Mouse (Mus musculus): ENCODE results near the gene Gm10295. TPM values are rescaled to one million over a fixed set of nuclear protein-coding genes. Genes with fewer than 3 reads are reported as not detected.

Gm10295 gene
- total RNA-seq (2022) = not detected

- DNase-seq (ENCODE audit: low spot score) = no peak
Measured at GRCm38 (mm10) chr7:71351364-71351763, at the start of gene Gm10295. Gene Gm10295, minus strand, starts transcription at chr7:71351485.

GRCm38 (mm10) chr7:71401032-71401431 lies 49.7 kb upstream of the Gm10295 start:
- no peak for DNase-seq (ENCODE audit: low spot score)

- no peak for DNase-seq (ENCODE audit: low spot score)
Measured at GRCm38 (mm10) chr7:71399891-71400632, 48.8 kb upstream of the Gm10295 start.

GRCm38 (mm10) chr7:71398959-71399756 lies 47.9 kb upstream of the Gm10295 start:
- no peak for DNase-seq (ENCODE audit: low spot score)

- no peak for DNase-seq (ENCODE audit: low spot score)
Measured at GRCm38 (mm10) chr7:71398389-71398788, 47.1 kb upstream of the Gm10295 start.

GRCm38 (mm10) chr7:71392795-71393341 lies 41.6 kb upstream of the Gm10295 start:
- no peak for DNase-seq (ENCODE audit: low spot score)

GRCm38 (mm10) chr7:71391333-71391732 lies 40.0 kb upstream of the Gm10295 start:
- DNase-seq (ENCODE audit: low spot score) = no peak

- DNase-seq (ENCODE audit: low spot score) = no peak
Measured at GRCm38 (mm10) chr7:71390291-71390690, 39.0 kb upstream of the Gm10295 start.

- no peak for DNase-seq (ENCODE audit: low spot score)
Measured at GRCm38 (mm10) chr7:71386050-71386449, 34.8 kb upstream of the Gm10295 start.

GRCm38 (mm10) chr7:71384921-71385320 lies 33.6 kb upstream of the Gm10295 start:
- DNase-seq (ENCODE audit: low spot score) = no peak

GRCm38 (mm10) chr7:71383341-71384130 lies 32.3 kb upstream of the Gm10295 start:
- peak; percentile 41 for DNase-seq (ENCODE audit: low spot score)

GRCm38 (mm10) chr7:71379826-71380825 lies 28.8 kb upstream of the Gm10295 start:
- DNase-seq (ENCODE audit: low spot score) = no peak

GRCm38 (mm10) chr7:71378812-71379760 lies 27.8 kb upstream of the Gm10295 start:
- peak; percentile 61 for DNase-seq (ENCODE audit: low spot score)

- no peak for DNase-seq (ENCODE audit: low spot score)
Measured at GRCm38 (mm10) chr7:71377983-71378382, 26.7 kb upstream of the Gm10295 start.

GRCm38 (mm10) chr7:71374059-71374458 lies 22.8 kb upstream of the Gm10295 start:
- no peak for DNase-seq (ENCODE audit: low spot score)

- no peak for DNase-seq (ENCODE audit: low spot score)
Measured at GRCm38 (mm10) chr7:71371916-71372315, 20.6 kb upstream of the Gm10295 start.

- DNase-seq (ENCODE audit: low spot score) = peak; percentile 41
Measured at GRCm38 (mm10) chr7:71370746-71371145, 19.5 kb upstream of the Gm10295 start.

- DNase-seq (ENCODE audit: low spot score) = peak; percentile 48
Measured at GRCm38 (mm10) chr7:71370128-71370527, 18.8 kb upstream of the Gm10295 start.

- DNase-seq (ENCODE audit: low spot score) = no peak
Measured at GRCm38 (mm10) chr7:71368543-71369181, 17.4 kb upstream of the Gm10295 start.

Data from heart, adult 8-10 months (tissue).